Mouse (Mus musculus): ENCODE results near the gene Gm20388. TPM values are rescaled to one million over a fixed set of nuclear protein-coding genes. Genes with fewer than 3 reads are reported as not detected.

The Gm20388 gene
- polyA plus RNA-seq, 1 experiment from 2014 or later = not detected

DNA sequence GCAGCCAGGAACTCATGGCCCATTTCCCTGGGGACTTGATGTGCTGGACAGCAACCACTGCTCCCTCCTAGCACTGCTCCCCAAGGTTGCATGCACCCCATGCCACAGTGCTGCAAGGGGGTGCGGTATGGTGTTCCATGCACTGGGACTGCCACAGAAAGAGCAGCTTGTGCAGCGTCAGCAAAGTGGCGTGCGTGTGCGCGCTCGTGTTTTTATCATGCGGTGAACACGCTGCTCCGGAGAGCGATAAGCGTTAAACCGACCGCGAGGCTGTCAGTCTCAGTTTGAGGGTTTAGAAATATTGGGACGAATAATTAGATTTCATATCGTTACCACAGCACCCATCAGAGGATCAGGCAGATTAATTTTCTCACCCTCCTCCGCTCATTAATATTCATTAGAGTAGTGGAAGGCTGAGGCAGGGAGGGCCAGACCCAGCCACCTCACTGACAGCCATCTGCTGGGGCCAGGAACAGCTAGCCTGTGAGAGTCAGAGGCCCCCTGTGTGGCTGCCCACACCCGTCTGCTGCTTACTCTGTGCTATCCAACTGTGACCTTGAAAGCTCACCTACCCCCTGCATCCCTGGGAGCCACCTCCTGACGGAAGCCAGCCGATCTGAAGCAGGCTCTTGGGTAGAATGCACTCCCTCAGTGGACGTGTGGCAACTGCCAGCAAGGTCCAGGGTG is 2419.1 kb downstream of the Gm20388 start:
- no peak overlapping the region for H3K4me3 ChIP-seq (ENCODE audit: low read depth, low read length)
- ATAC-seq = no peak; the same call in 1 of the 2 replicates
- no peaks in the 10 kb centered on the region for H3K9me3 ChIP-seq (ENCODE audit: control insufficient read depth)
- 68% methylated on average over 22 of the region's 22 CpGs for WGBS
- peak overlapping the region; percentile 85 for H3K27ac ChIP-seq (ENCODE audit: low read depth, low read length)
- no peak for TF ChIP-seq CTCF (IDR thresholded peaks at IDR 0.05; ENCODE audit: low read depth)
- H3K36me3 ChIP-seq (ENCODE audit: control insufficient read depth, insufficient read depth) = peaks cover 28% of the 10 kb centered on the region
- H3K27me3 ChIP-seq (replicated peaks; ENCODE audit: control insufficient read depth, insufficient read depth, low read length) = no peaks in the 10 kb centered on the region
- H3K4me1 ChIP-seq (replicated peaks; ENCODE audit: control insufficient read depth, insufficient read depth, low read length) = no peaks in the 10 kb centered on the region
- H3K4me2 ChIP-seq (replicated peaks; ENCODE audit: low read depth) = no peak overlapping the region
- no peak overlapping the region for H3K9ac ChIP-seq (ENCODE audit: low read depth, low read length)

DNA sequence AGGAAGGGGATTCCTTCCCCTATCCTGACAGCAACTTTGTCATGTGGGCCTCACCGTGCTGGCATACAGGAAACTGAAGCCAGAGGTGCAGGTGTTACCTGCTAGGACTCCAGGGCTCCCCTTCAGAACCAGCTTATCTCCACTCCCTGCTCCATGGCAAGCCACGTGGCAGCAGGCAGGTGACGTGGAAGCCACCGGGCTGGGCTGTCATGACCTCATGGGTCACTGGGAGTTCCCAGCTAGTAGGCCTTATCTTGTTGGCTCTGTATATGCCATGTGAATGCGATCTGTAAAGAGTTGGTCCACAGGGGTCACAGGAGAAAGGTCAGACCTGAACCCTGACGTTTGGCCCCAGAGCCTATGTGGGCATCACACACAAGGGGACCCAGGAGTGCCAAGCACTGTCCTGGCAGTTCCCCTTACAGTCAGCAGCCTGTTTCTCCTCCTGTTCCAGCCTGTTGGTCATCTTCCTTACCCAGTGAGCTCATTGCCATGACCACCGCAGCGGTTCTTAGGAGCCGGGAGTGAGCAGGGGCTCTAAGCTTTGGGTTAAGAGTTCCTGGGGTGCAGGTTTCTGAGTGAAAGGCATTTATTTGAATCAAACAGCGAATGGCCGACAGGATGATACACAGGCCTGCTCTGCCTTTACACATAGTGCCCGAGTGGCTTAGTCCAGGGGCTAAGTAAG is 2419.9 kb downstream of the Gm20388 start:
- Histone ChIP-seq H3K36me3 (ENCODE audit: control insufficient read depth, insufficient read depth) (peaks cover 37% of the 10 kb centered on the region), H3K4me2 (replicated peaks; ENCODE audit: low read depth) (no peak overlapping the region), H3K27ac (ENCODE audit: low read depth, low read length) (peak overlapping the region; percentile 85), H3K4me3 (ENCODE audit: low read depth, low read length) (no peak overlapping the region), H3K4me1 (replicated peaks; ENCODE audit: control insufficient read depth, insufficient read depth, low read length) (no peaks in the 10 kb centered on the region), H3K27me3 (replicated peaks; ENCODE audit: control insufficient read depth, insufficient read depth, low read length) (no peaks in the 10 kb centered on the region), H3K9ac (ENCODE audit: low read depth, low read length) (no peak overlapping the region), H3K9me3 (ENCODE audit: control insufficient read depth) (no peaks in the 10 kb centered on the region)
- no peak for TF ChIP-seq CTCF (IDR thresholded peaks at IDR 0.05; ENCODE audit: low read depth)
- WGBS = 56% methylated on average over 12 of the region's 12 CpGs
- ATAC-seq = peak; percentile 80

DNA sequence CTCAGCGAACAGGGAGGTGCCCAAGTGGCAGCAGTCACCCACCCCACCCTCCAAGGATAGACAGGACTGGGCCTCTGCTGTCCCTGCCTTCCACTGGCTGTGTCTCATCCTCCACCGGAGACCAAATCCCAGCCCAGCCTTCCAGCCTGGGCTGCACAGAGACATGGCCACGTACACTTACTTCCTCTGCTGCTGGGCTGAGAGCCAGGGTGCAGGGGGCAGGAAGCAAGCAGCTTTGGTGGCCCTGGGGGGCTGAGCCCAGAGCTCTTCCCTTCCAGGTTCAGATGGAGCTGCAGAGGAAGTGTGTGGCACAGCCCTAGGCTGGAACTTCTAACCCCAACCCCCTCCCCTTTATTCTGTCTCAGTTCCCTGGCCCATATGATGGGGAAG is 2420.5 kb downstream of the Gm20388 start:
- 44% methylated on average over 3 of the region's 3 CpGs for WGBS
- Histone ChIP-seq H3K4me3 (ENCODE audit: low read depth, low read length) (no peak overlapping the region), H3K27ac (ENCODE audit: low read depth, low read length) (peak overlapping the region; percentile 72), H3K27me3 (replicated peaks; ENCODE audit: control insufficient read depth, insufficient read depth, low read length) (no peaks in the 10 kb centered on the region), H3K9ac (ENCODE audit: low read depth, low read length) (no peak overlapping the region), H3K4me1 (replicated peaks; ENCODE audit: control insufficient read depth, insufficient read depth, low read length) (no peaks in the 10 kb centered on the region), H3K36me3 (ENCODE audit: control insufficient read depth, insufficient read depth) (peaks cover 43% of the 10 kb centered on the region), H3K9me3 (ENCODE audit: control insufficient read depth) (no peaks in the 10 kb centered on the region), H3K4me2 (replicated peaks; ENCODE audit: low read depth) (no peak overlapping the region)
- 0 out of 2 replicates have a peak, but pooled peaks have one; percentile 3 for TF ChIP-seq CTCF (IDR thresholded peaks at IDR 0.05; ENCODE audit: low read depth)
- no peak for ATAC-seq

DNA sequence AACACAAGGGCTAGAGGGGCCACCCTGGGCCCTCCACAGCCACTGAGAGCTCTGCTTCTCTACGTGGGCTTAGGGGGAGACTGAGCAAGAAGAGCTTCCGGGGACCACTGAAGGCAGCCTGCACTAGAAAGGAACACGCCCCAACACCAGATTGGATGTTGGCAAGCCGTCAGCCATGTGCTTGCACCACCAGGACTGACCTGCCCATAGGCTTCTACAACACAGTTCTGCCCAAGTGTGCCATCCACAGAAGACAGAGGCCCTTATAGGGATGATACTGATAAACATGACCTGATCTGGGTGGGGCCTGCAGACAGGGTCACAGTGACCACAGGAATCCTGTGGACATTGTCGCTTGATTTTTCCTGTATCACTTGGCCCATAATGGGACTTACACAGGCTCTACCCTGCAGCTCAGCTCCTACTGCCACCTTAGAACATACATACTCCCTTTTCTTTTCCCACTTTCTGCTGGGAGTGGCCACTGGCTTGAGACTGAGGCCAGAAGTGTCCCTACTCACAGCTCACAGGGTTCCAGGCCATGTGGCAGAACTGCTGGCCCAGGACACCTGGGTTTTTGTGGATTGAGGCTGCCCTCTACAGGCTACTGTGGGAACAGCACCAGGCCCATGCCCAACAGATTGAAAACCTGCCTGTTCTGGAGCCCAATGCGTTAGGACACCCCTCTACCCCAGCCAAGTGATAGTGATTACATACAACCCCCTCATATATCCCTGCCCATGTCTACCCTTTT is 2422.3 kb downstream of the Gm20388 start:
- Histone ChIP-seq H3K27ac (ENCODE audit: low read depth, low read length) (no peak overlapping the region), H3K27me3 (replicated peaks; ENCODE audit: control insufficient read depth, insufficient read depth, low read length) (no peaks in the 10 kb centered on the region), H3K9me3 (ENCODE audit: control insufficient read depth) (no peaks in the 10 kb centered on the region), H3K9ac (ENCODE audit: low read depth, low read length) (no peak overlapping the region), H3K36me3 (ENCODE audit: control insufficient read depth, insufficient read depth) (peaks cover 61% of the 10 kb centered on the region), H3K4me1 (replicated peaks; ENCODE audit: control insufficient read depth, insufficient read depth, low read length) (no peaks in the 10 kb centered on the region), H3K4me3 (ENCODE audit: low read depth, low read length) (no peak overlapping the region), H3K4me2 (replicated peaks; ENCODE audit: low read depth) (no peak overlapping the region)
- TF ChIP-seq CTCF (IDR thresholded peaks at IDR 0.05; ENCODE audit: low read depth) = peak; percentile 93
- ATAC-seq = no peak
- 66% methylated on average over 6 of the region's 6 CpGs for WGBS

DNA sequence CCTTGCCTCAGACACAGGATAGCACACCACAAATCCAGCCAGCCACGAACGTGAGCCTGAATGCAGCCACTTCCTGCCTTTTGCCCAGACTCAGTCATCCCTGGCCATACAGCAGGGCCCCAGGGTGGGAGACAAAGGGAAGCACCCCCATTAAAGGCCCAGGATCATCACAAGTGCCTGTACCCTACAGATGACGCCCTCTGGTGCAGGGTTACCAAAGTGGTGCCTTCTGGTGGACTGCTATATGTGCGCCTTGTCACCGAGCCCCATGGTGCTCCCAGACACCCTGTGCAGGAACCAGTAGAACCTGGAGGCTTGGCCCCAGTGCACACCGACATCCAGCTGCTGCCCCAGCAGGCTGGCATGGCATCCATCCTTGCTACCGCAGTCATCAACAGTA is 2422.9 kb downstream of the Gm20388 start:
- H3K9ac ChIP-seq (ENCODE audit: low read depth, low read length) = no peak overlapping the region
- no peaks in the 10 kb centered on the region for H3K27me3 ChIP-seq (replicated peaks; ENCODE audit: control insufficient read depth, insufficient read depth, low read length)
- H3K27ac ChIP-seq (ENCODE audit: low read depth, low read length) = no peak overlapping the region
- WGBS = 86% methylated on average over 7 of the region's 7 CpGs
- no peak overlapping the region for H3K4me3 ChIP-seq (ENCODE audit: low read depth, low read length)
- H3K36me3 ChIP-seq (ENCODE audit: control insufficient read depth, insufficient read depth) = peaks cover 62% of the 10 kb centered on the region
- no peaks in the 10 kb centered on the region for H3K9me3 ChIP-seq (ENCODE audit: control insufficient read depth)
- no peaks in the 10 kb centered on the region for H3K4me1 ChIP-seq (replicated peaks; ENCODE audit: control insufficient read depth, insufficient read depth, low read length)
- no peak for ATAC-seq
- H3K4me2 ChIP-seq (replicated peaks; ENCODE audit: low read depth) = no peak overlapping the region
- TF ChIP-seq CTCF (IDR thresholded peaks at IDR 0.05; ENCODE audit: low read depth) = no peak

DNA sequence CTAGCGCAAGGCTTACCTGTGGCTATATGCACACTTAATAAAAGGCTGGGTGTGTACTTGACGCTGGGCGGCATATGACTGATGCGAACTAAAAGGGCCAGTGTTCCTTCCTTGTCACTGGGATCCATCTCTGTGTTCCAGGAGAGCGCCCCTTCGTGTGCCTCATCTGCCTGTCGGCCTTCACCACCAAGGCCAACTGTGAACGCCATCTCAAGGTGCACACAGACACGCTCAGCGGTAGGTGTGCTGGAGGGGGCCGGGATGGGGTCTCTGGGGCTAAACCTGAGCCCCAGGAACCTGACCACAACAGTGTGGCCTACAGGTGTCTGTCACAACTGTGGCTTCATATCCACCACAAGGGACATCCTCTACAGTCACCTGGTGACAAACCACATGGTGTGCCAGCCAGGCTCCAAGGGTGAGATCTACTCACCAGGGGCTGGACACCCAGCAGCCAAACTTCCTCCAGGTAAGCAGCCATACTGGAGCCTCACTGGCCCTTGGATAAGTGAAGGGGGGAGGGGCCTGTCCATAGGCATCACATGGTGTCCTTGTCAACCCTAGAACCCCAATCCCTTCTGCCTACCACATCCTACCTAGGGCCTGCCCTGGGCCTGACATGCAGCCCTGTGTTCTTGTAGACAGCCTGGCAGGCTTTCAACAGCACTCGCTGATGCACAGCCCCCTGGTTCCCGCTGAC is 2424.3 kb downstream of the Gm20388 start:
- no peaks in the 10 kb centered on the region for H3K9me3 ChIP-seq (ENCODE audit: control insufficient read depth)
- peaks cover 63% of the 10 kb centered on the region for H3K36me3 ChIP-seq (ENCODE audit: control insufficient read depth, insufficient read depth)
- no peaks in the 10 kb centered on the region for H3K4me1 ChIP-seq (replicated peaks; ENCODE audit: control insufficient read depth, insufficient read depth, low read length)
- H3K9ac ChIP-seq (ENCODE audit: low read depth, low read length) = no peak overlapping the region
- no peaks in the 10 kb centered on the region for H3K27me3 ChIP-seq (replicated peaks; ENCODE audit: control insufficient read depth, insufficient read depth, low read length)
- no peak overlapping the region for H3K4me3 ChIP-seq (ENCODE audit: low read depth, low read length)
- TF ChIP-seq CTCF (IDR thresholded peaks at IDR 0.05; ENCODE audit: low read depth) = no peak
- no peak for ATAC-seq
- 91% methylated on average over 13 of the region's 13 CpGs for WGBS
- no peak overlapping the region for H3K27ac ChIP-seq (ENCODE audit: low read depth, low read length)
- H3K4me2 ChIP-seq (replicated peaks; ENCODE audit: low read depth) = no peak overlapping the region
